Mouse (Mus musculus) lung, adult 2 months (tissue): Measurements from ENCODE around the gene Lrmda.

ENCODE experiments used
- CTCF ChIP-seq: fragments of 200-500 bp; IDR thresholded peaks from 2 replicates; pipeline ENCODE4 v1.5.1; 2011; ENCODE audit warnings: mild to moderate bottlenecking, low read length, control low read depth; ENCODE audit not compliant: insufficient read depth
- POLR2A ChIP-seq: fragments of 200-500 bp; IDR thresholded peaks from 2 replicates; pipeline ENCODE4 v1.6.1; 2011; ENCODE audit warnings: low read depth, mild to moderate bottlenecking, control low read depth, low read length, borderline replicate concordance; ENCODE audit errors: extremely low read depth

- TF ChIP-seq CTCF, result no peak
- TF ChIP-seq POLR2A, result no peak
Measured at GRCm38 (mm10) chr14:22928263-22928662, 908.8 kb downstream of the Lrmda start.
